Mouse (Mus musculus): Measurements from ENCODE around the gene Crcp. TPM values are rescaled to one million over a fixed set of nuclear protein-coding genes. Genes with fewer than 3 reads are reported as not detected.

Crcp gene
- polyA plus RNA-seq, 1 experiment from 2014 or later, result 51.9 TPM

DNA sequence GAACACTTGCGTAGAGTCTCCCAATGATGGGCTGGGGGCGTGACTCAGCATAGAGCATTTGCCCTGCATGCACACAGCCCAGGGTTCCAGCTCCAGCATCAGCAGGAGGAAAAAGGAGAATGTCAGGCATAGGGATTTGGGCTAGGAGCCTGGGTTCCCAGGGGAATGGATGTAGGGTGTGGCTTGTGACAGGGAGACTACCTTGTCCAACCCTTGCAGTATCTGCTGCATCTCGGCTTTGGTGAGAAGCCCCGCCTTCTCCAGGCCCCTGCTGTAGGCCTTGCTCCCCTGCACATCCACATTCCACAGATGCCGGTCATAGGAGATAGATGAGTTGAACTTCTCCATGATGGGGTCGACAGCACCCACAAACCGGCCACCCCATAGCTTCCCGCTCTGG is 9.6 kb upstream of the Crcp start:
- Histone ChIP-seq H3K4me1 (ENCODE audit: control insufficient read depth, insufficient read depth, low read length) (no peaks in the 10 kb centered on the region), H3K4me2 (ENCODE audit: low read depth, low read length) (no peak overlapping the region), H3K9ac (replicated peaks; ENCODE audit: low read depth, low read length) (no peak overlapping the region), H3K27me3 (ENCODE audit: control insufficient read depth, insufficient read depth, low read length) (no peaks in the 10 kb centered on the region), H3K27ac (ENCODE audit: low read depth, low read length) (no peak overlapping the region), H3K4me3 (ENCODE audit: low read depth, low read length) (no peak overlapping the region), H3K9me3 (ENCODE audit: control insufficient read depth, low read length) (no peaks in the 10 kb centered on the region), H3K36me3 (ENCODE audit: control insufficient read depth, insufficient read depth, low read length) (no peaks in the 10 kb centered on the region)
- 91% methylated on average over 8 of the region's 8 CpGs for WGBS
- ATAC-seq (ENCODE audit: low read depth), result no peak

DNA sequence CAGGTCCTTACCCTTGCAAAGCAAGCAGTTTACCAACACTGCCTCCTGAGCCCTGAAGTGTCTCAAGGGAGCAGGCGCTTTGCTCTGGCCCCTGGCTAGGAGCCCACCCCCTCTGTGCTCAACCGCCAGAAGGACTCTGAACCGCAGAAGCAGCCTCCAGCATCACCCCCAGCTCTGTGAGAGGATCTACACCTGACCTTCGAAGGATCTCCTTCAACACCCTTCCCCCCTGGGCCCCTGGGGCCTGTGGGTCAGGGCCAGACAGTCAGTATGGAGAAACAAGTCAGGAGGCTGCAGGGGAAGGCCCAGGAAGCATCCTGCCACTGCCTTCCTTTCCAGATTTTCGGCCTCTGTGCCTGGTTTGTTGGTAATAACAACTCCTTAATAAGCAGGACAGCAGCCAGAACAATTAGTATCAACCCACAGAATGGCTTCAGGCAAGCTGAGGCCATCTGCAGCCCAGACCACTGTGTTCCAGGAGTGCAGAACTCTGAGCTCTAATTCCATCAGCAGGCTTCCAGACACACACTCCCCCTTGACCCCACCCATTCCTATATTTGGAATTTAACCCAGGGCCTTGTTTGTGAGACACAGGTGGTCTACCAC is 7.6 kb upstream of the Crcp start:
- Histone ChIP-seq H3K4me3 (ENCODE audit: low read depth, low read length) (no peak overlapping the region), H3K27ac (ENCODE audit: low read depth, low read length) (no peak overlapping the region), H3K36me3 (ENCODE audit: control insufficient read depth, insufficient read depth, low read length) (no peaks in the 10 kb centered on the region), H3K4me2 (ENCODE audit: low read depth, low read length) (no peak overlapping the region), H3K27me3 (ENCODE audit: control insufficient read depth, insufficient read depth, low read length) (no peaks in the 10 kb centered on the region), H3K9ac (replicated peaks; ENCODE audit: low read depth, low read length) (0 out of 2 replicates have a peak overlapping the region, but pooled peaks have one; percentile 22), H3K4me1 (ENCODE audit: control insufficient read depth, insufficient read depth, low read length) (no peaks in the 10 kb centered on the region), H3K9me3 (ENCODE audit: control insufficient read depth, low read length) (no peaks in the 10 kb centered on the region)
- WGBS, result 65% methylated on average over 5 of the region's 5 CpGs
- ATAC-seq (ENCODE audit: low read depth), result no peak

DNA sequence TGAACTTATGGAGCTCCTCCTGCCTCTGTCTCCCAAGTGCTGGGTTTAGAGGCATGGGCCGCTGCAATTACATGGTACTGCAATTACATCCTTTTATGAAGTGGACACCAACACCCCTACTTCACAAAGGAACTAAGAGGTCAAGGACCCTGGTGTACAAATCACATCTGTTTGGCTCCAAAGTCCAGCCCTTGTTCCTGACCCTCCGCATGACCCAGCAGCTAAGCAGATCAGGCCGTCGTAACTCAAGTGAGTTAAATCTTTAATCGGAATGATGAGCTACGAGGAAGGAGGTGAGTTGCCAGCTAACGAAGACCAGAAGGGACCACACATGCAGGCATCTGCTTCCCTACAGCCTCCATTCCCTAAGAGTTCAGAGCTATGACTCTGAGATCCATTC is 6.7 kb upstream of the Crcp start:
- Histone ChIP-seq H3K9ac (replicated peaks; ENCODE audit: low read depth, low read length) (no peak overlapping the region), H3K27ac (ENCODE audit: low read depth, low read length) (no peak overlapping the region), H3K27me3 (ENCODE audit: control insufficient read depth, insufficient read depth, low read length) (no peaks in the 10 kb centered on the region), H3K4me3 (ENCODE audit: low read depth, low read length) (no peak overlapping the region), H3K9me3 (ENCODE audit: control insufficient read depth, low read length) (no peaks in the 10 kb centered on the region), H3K36me3 (ENCODE audit: control insufficient read depth, insufficient read depth, low read length) (no peaks in the 10 kb centered on the region), H3K4me1 (ENCODE audit: control insufficient read depth, insufficient read depth, low read length) (no peaks in the 10 kb centered on the region), H3K4me2 (ENCODE audit: low read depth, low read length) (no peak overlapping the region)
- 77% methylated on average over 7 of the region's 7 CpGs for WGBS
- no peak for ATAC-seq (ENCODE audit: low read depth)

DNA sequence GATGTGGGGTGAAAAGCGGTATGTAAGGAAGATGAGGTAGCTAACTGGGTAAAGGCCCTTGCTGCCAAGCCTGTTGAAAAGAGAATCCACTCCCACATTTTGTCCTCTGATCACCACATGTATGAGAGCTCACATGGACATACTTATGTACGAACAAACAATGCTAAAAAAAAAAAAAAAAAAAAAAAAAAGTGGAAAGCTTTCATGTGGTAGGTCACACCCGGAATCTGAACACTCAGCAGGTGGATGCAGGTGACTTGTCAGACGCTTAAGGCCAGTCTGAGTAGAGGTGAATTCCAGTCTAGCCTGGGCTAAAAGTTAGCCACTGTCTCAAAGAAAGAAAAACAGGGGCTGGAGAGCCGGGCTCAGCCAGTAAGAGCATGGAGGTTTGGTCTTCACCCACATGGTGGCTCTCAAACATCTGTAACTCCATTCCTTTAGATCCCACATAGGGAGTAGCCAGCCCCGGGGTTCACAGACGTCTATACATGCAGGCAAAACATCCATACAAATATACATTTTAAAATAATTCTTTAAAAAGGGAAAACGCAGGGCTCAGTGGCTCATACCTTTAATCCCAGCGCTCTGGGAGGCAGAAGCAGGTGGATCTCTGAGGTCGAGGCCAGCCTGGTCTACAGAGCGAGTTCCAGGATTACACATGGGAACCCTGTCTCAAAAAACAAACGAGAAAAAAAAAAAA is 5.9 kb upstream of the Crcp start:
- WGBS, result 43% methylated on average over 12 of the region's 12 CpGs

DNA sequence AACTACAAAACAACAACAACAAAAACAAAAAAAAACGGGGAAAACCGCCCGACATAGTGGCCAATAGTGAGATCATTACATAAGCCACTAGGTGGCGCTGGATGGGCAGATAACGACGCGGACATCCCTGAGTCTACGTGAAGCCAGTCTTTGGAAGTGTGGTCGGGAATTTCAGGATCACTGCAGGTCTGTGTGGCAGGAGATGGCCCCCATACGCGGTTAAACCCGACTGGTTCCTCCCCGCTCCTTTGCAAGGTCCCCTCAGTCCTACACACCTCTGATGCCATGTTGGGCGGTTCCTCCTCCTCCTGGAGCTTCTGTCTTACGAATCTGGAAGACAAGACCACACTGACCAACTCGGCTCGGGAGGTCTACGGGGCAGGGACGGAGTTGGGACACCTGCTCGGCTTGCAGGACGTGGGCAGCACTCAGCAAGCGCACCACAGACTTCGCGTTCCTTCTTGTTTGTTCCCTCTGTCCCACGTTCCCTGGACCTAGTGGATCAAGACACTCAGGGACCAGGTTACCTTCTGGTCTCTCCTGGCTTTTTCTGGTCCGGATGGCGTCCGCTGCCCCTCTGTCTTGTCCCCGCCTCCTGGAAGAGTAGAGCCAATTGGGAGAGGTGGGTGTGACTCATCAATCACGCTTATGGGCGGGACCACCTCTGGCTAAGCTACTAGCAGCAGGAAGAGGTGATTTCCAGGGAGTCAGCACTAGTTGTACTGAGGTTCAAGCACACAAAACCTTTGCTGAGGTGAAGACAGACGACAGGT is 5.1 kb upstream of the Crcp start:
- Histone ChIP-seq H3K4me2 (ENCODE audit: low read depth, low read length) (peak overlapping the region; percentile 73), H3K36me3 (ENCODE audit: control insufficient read depth, insufficient read depth, low read length) (no peaks in the 10 kb centered on the region), H3K27me3 (ENCODE audit: control insufficient read depth, insufficient read depth, low read length) (no peaks in the 10 kb centered on the region), H3K4me1 (ENCODE audit: control insufficient read depth, insufficient read depth, low read length) (no peaks in the 10 kb centered on the region), H3K9ac (replicated peaks; ENCODE audit: low read depth, low read length) (peak overlapping the region; percentile 47), H3K9me3 (ENCODE audit: control insufficient read depth, low read length) (no peaks in the 10 kb centered on the region), H3K4me3 (ENCODE audit: low read depth, low read length) (peak overlapping the region; percentile 50), H3K27ac (ENCODE audit: low read depth, low read length) (peak overlapping the region; percentile 50)
- WGBS, result under 1% methylated on average over 32 of the region's 32 CpGs
- ATAC-seq (ENCODE audit: low read depth), result peak; percentile 88

More for the DNA sequence above, 5.9 kb upstream of the Crcp start:
- Histone ChIP-seq H3K27me3 (ENCODE audit: control insufficient read depth, insufficient read depth, low read length) (no peaks in the 10 kb centered on the region), H3K36me3 (ENCODE audit: control insufficient read depth, insufficient read depth, low read length) (no peaks in the 10 kb centered on the region), H3K4me1 (ENCODE audit: control insufficient read depth, insufficient read depth, low read length) (no peaks in the 10 kb centered on the region), H3K4me3 (ENCODE audit: low read depth, low read length) (peak overlapping the region; percentile 50), H3K9me3 (ENCODE audit: control insufficient read depth, low read length) (no peaks in the 10 kb centered on the region), H3K27ac (ENCODE audit: low read depth, low read length) (no peak overlapping the region), H3K4me2 (ENCODE audit: low read depth, low read length) (peak overlapping the region; percentile 73), H3K9ac (replicated peaks; ENCODE audit: low read depth, low read length) (0 out of 2 replicates have a peak overlapping the region, but pooled peaks have one; percentile 34)
- ATAC-seq (ENCODE audit: low read depth), result no peak

DNA sequence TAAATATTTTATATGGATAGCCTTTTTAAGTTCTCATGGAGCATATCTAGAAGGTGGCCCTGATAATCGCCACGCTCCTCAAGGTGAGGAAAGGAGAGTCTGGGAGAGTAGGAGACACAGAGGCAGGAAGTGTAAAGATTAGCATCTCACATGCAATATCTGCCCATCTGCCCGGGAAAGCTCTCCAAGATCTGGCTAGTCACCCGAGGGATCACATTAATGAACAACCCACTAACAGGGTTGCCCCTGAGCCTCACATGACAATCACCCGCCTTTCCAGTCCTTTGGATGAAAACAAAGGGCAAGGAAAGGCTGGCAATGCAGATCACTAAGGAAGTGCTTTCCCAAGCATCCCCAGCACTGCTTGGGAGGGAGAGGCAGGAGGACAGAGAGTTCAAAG is 2.0 kb upstream of the Crcp start:
- Histone ChIP-seq H3K9me3 (ENCODE audit: control insufficient read depth, low read length) (no peaks in the 10 kb centered on the region), H3K4me1 (ENCODE audit: control insufficient read depth, insufficient read depth, low read length) (peaks cover 3% of the 10 kb centered on the region; the same call in 1 of the 2 replicates), H3K9ac (replicated peaks; ENCODE audit: low read depth, low read length) (no peak overlapping the region), H3K4me2 (ENCODE audit: low read depth, low read length) (no peak overlapping the region), H3K27ac (ENCODE audit: low read depth, low read length) (no peak overlapping the region), H3K27me3 (ENCODE audit: control insufficient read depth, insufficient read depth, low read length) (no peaks in the 10 kb centered on the region), H3K4me3 (ENCODE audit: low read depth, low read length) (no peak overlapping the region), H3K36me3 (ENCODE audit: control insufficient read depth, insufficient read depth, low read length) (no peaks in the 10 kb centered on the region)
- WGBS, result 76% methylated on average over 5 of the region's 5 CpGs
- no peak for ATAC-seq (ENCODE audit: low read depth)

DNA sequence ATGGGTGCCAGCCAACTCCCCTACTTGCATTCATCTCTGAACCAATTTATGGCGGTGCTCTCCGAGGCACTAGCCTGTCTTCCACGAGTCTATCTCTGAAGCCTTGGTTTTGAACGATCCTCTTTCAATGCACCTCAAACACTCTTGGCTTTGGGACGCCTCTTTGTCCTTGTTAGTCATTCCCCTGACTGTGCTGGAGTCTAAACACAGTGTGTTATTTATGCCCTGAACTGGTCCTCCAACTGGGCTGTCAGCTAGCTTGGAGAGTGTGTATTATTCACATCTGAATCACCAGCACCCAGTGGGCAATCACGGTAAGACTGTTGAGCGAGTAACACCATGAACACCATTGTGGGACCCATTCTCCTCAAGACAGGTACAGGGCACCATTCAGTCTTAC is 1.4 kb upstream of the Crcp start:
- no peaks in the 10 kb centered on the region for H3K27me3 ChIP-seq (ENCODE audit: control insufficient read depth, insufficient read depth, low read length)
- H3K4me3 ChIP-seq (ENCODE audit: low read depth, low read length), result no peak overlapping the region
- WGBS, result 87% methylated on average over 7 of the region's 7 CpGs
- H3K9me3 ChIP-seq (ENCODE audit: control insufficient read depth, low read length), result no peaks in the 10 kb centered on the region
- no peak overlapping the region for H3K9ac ChIP-seq (replicated peaks; ENCODE audit: low read depth, low read length)
- no peak for ATAC-seq (ENCODE audit: low read depth)
- no peak overlapping the region for H3K27ac ChIP-seq (ENCODE audit: low read depth, low read length)
- peaks cover 3% of the 10 kb centered on the region; the same call in 1 of the 2 replicates for H3K4me1 ChIP-seq (ENCODE audit: control insufficient read depth, insufficient read depth, low read length)
- H3K4me2 ChIP-seq (ENCODE audit: low read depth, low read length), result no peak overlapping the region
- no peaks in the 10 kb centered on the region for H3K36me3 ChIP-seq (ENCODE audit: control insufficient read depth, insufficient read depth, low read length)

DNA sequence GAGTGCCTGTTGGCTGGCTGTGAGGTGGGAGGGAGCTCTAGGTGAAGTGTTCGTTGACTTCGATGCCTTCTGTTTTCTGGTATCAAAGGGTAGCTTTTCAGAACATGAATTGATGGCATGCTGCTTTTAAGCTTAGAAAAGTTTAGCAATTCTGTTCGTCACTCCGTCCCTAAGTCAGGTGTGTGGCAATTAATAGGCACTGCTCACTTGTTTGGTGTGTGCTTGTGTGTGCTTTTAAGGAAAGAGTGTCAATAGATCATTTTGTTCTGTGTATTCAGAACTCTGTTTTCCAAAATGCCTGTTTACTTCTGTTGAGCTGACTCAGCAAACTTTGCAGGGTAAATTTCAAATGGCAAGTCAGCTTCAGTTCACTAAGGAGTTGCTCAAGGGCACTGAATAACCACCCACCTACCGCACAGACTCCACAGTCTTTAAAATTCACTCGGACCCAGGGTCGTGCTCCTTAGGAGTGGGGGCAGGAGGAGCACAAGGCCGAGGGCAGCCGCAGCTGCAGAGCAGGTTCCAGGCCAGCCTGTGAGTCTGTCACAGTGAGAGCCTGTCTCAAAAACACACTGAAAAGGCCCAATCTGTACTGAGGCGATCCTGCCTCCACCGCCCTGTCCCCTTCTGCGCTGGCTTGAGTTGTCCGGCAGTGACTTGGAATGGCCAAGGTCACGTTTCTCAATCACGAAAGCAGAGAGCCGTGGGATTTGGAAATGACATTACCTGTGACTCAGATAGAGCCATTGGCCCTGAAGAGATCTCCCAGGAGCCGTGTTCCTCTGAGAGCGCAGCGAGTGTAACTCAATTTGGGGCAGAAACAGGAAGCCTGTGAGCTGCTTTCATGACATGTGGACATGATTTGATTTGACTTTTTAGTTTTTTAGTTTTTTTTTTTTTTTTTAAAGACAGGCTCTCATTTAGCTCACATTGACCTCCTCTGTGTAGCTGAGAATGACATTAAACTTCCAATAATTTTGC is 2.6 kb downstream of the Crcp start:
- WGBS, result 93% methylated on average over 19 of the region's 19 CpGs
- Histone ChIP-seq H3K4me1 (ENCODE audit: control insufficient read depth, insufficient read depth, low read length) (peaks cover 3% of the 10 kb centered on the region; the same call in 1 of the 2 replicates), H3K27me3 (ENCODE audit: control insufficient read depth, insufficient read depth, low read length) (no peaks in the 10 kb centered on the region), H3K9ac (replicated peaks; ENCODE audit: low read depth, low read length) (no peak overlapping the region), H3K4me2 (ENCODE audit: low read depth, low read length) (no peak overlapping the region), H3K36me3 (ENCODE audit: control insufficient read depth, insufficient read depth, low read length) (peaks cover 7% of the 10 kb centered on the region; the same call in 1 of the 2 replicates), H3K9me3 (ENCODE audit: control insufficient read depth, low read length) (no peaks in the 10 kb centered on the region), H3K27ac (ENCODE audit: low read depth, low read length) (no peak overlapping the region), H3K4me3 (ENCODE audit: low read depth, low read length) (no peak overlapping the region)
- no peak for ATAC-seq (ENCODE audit: low read depth)

Data from neural tube, embryonic 14.5 days (tissue).